Mouse (Mus musculus): Measurements from ENCODE around the gene Plekha7.

- TF ChIP-seq CTCF (IDR thresholded peaks at IDR 0.05; ENCODE audit: control insufficient read depth, insufficient read depth, low read length): no peak
- no peak for TF ChIP-seq POLR2A (IDR thresholded peaks at IDR 0.05; ENCODE audit: borderline replicate concordance, control insufficient read depth, low read depth, low read length)
Observed at GRCm38 (mm10) chr7:116149568-116149967, 158.6 kb downstream of the Plekha7 start.

Data from bone marrow, adult 2 months (tissue).